1 mouse cellular context compared by ENCODE assay signal in the genomic region with DNA sequence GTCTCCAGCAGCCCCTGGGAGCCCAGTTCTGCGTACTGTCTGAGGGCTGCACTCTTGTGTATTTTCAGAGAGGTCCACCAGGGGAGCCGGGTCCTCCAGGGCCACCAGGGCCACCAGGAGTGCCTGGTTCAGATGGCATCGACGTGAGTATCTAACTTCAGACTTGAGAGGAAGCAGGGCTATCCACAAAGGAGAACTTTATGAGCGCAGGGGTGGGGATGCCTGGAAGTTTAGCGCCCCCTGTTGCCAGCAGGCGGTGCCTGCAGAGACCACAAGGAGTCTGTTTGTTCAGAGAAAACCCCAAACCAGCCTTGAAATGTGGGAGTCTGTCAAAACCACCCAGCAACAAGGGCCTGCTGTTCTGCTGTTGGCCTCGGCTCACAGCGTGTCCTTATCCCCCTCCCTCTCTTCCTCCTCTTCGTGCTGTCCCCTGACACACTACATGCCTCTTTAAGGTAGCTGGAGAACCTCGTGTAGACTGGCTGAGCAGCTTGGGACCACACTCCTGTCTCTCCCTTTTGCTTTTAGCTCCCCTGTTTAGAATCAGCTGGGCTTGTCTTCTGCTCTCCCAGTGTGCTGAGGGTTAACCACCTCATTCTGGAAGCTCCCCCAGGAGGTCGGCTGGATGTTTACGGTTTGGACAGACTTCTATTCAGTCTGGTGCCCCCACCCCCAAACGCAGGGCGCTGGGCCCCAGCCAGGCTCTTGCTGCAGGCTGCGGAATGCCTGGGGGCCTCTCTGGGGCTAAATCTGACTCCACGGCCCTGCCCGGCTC.
TF ChIP-seq lines count a peak whose summit lies in the region.

No protein-coding gene starts in this region.

TF ChIP-seq in C2C12, 6 proteins besides CTCF, POLR2A, EP300 and RAD21:
- TF ChIP-seq USF1 (IDR thresholded peaks at IDR 0.05; ENCODE audit: low read depth): no peak
- no peak for TF ChIP-seq FOSL1 (IDR thresholded peaks at IDR 0.05; ENCODE audit: insufficient read depth, low read length, poor library complexity, severe bottlenecking)
- TF ChIP-seq MYOG (IDR thresholded peaks at IDR 0.05; ENCODE audit: control insufficient read depth, extremely low read depth, insufficient read length): no peak
- no peak for TF ChIP-seq MYOD1 (IDR thresholded peaks at IDR 0.05; ENCODE audit: control insufficient read depth, insufficient read length, low read depth)
- no peak for TF ChIP-seq CEBPB (IDR thresholded peaks at IDR 0.05; ENCODE audit: low read depth)
- TF ChIP-seq MAX (IDR thresholded peaks at IDR 0.05): no peak
